Mouse (Mus musculus) right cerebral cortex, postnatal 10 days (tissue): ENCODE data around the gene Fbxo11.

ENCODE experiments used
- DNase-seq, 2 experiments: peaks; one replicate each; pipeline ENCODE4 v3.0.0; 2021; ENCODE audit warnings: low spot score in 2 of 2

The Fbxo11 gene

DNA sequence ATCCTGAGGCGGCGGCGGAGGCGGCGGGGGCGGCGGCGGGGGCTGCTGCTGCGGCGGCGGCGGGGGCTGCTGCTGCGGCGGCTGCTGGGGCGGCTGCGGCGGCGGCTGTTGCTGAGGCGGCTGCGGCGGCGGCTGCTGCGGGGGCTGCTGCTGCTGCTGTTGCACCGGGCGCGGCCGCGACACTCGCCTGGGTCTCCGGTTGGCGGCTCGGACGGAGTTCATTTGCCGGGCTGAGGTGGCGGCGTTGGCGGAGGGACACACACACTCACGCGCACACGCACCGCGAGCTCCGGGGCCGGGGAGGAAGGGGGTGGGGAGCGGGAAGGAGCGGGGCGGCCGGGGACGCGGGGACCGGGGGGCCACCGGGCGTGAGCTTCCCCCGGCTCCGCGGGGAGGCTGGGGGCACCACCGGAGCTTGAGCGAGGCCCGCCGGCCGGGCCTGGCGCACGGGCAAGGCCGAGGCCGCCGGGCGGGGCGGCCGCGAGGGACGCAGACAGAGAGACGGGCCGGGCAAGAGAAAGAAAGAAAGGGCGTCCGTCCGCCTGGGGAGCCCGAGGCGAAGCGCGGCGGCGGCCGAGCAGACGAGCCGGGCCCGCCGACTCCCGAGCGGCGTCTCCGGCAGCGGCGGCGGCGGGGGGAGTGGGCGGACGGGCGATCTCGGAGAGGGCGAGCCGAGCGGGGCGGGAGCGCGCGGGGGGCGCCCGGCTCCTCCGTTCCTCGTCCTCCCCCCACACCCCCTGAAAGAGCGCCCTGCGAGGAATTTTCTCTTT lies at the start of gene Fbxo11:
Fbxo11 (minus strand) TSS at position 261 of the 770 bp plus-strand sequence.
- peak; percentile 72 to 73 for DNase-seq

DNA sequence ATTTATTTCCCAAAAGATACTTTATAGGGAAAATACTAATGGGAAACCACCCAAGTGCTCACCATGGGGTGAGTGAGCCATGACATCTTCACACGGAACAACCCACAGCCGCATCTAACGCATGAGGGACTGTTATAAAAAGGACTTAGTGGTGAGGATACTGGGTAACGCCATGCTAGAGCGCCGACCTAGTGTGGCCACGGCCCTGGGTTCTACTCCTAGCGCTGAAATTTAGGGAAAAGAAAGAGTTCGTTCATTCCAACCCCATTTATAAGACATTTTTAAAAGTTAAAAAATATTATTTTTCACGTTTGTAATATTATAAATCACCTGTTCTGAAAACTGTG lies 48.8 kb upstream of the Fbxo11 start:
- no peak for DNase-seq

DNA sequence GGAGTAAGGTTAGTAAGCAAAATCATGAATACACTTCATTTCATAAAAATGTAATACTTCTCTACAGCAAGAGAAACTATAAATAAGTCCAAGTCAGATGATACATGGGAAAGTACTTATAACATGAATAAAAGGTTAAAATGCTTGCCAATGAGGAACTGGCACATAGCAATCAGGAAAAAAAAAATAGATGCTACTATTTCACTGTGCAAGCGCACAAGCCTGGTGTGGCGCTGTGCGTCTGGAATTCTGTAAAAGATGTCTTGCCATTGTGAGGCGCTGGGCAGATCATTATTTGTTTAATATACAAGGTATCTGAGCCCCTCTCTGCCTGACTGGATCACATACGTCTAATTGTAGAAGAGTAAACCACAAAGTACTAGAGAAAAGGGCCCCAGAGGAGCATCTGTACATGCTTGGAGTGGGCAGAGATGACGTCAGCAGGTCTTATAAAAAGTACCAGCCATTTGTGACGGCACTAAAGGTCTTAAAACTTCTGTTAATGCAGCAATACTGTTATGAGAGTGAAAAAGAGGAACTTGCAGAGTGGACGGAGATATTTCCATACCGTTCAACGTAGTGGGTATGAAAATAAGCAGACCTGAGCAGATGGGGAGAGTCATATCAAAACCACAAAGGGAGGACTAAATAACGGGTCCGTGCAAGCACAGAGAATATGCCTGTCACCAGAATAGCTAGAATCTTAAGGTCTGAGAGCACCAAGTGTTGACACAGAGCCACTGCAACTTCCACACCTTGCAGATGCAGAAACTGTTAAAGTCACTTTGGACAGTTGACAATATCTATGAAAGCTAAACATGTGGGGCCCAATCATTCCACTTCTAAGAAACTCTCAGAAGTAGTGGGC lies 48.2 kb upstream of the Fbxo11 start:
- DNase-seq, result no peak

DNA sequence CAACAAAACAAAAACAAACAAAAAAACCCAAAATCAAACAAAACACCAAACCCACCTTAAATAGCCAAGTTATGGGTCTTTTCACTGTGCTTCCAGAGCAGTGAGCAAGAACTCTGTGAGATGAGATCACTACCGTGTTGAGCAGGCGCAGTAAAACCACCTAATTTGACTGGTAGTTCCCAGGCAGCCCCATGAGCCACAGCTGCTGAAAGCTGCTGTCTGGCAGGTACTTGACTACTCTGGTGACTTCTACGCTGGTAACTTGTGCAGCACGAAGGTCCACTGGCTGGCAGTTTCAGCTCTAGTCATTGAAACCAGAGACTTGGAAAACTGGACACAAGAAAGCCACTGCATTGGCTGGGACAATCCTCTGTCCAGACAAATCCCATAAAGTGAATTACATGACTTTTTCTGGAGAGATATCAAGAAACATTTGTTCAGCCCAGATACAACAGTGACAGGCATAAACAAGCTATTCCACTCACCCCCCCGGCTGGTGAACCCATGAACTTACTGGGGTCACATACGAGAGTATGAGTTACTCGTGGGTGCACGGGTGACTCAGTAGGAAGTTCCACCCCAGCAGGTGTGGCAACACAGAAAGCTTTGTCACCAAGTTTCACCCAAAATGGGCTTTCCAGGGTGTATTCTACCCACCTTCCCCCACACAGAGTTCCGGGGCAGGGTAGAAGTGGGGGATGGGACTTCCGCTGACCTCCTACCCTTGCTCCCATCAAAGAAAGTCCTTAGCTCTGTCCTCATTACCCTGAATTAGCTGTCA lies 47.0 kb upstream of the Fbxo11 start:
- no peak for DNase-seq

DNA sequence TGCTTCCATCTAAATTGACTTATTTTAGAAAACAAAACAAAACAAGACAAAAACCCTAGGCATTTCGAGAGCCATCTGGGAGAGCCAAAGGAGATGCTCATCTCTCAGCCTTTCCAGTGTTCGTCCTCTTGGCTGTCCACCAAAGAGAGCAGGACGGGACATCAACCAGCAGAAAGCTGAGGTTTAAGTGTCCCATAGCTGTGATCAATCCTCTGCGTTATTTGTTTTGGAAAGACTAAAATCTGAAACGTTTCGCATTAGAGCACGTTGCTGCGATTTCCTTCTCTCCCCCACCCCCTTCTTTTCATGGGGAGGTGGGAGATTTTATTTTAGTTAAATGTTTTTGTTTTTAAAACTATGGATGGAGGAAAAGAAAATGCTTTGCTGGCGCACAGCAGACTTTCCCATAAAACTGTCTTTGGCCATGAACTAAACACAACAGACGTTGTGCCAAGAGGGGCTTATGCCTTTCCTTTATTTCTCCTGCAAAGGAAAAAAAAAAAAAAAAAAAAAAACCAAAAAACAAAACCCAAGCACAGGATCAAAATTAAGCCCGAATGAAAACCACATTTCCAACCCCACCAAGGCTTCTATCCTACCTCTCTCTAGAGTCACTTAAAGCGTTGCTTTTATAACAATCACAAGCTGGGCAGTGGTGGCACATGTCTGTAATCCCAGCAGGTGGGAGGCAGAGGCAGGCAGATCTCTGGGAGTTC lies 46.1 kb upstream of the Fbxo11 start:
- DNase-seq, result no peak

DNA sequence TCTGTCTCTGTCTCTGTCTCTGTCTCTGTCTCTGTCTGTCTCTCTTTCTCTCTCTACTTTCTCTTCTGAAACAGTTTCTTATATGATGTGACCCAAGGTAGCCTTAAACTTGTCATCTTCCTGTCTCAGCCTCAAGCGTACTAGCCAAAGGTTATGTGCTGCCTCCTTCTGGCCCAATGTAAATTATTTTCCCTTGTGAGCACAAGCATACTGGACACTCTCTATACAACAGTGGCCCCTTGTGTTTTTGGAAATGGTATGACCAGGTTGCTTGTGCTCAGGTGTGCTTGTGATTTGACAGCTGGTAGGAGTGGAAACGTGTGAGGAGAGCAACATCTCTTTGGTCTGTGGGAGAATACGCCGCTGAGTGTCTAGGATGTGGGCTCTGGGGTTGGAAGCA lies 42.6 kb upstream of the Fbxo11 start:
- DNase-seq, result no peak

DNA sequence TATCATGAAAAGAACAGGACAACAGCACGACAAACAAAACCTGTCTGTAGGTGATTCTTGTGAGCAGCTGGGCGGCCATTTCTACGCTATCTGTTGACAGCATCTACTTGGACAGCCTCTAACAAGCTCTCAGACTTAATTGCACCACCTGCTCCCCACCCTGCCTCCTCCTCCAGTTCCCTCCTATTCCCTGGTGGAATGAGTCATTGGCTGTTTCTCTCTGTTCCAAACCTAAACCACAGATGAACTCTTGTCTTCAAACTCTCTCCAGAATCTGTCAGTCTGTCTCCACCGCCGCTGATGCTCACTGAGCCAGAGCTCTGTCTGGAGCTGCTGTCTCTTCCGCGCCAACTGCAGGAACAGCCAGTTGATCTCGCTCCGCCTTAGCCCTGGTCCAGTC lies 41.3 kb upstream of the Fbxo11 start:
- DNase-seq, result no peak

DNA sequence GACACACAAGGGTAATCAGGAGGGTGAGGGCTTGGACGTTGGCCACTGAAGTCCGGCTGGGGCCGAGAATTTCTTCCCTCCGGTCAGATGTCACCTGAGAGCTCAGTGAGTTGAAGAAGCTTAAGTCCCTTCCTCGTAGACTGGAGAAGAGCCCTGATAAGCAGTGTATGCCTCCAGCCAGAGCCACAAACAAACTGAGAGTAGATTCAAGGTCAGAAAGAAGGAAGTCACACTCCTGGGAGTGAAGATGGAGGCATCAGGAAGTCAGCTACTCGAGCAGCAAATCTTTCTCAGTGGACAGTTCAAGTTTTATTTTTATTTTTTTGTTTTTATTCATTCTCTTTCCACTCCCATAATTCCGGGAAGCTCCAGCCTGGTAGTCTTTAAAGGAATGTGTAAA lies 37.5 kb upstream of the Fbxo11 start:
- DNase-seq, result no peak

DNA sequence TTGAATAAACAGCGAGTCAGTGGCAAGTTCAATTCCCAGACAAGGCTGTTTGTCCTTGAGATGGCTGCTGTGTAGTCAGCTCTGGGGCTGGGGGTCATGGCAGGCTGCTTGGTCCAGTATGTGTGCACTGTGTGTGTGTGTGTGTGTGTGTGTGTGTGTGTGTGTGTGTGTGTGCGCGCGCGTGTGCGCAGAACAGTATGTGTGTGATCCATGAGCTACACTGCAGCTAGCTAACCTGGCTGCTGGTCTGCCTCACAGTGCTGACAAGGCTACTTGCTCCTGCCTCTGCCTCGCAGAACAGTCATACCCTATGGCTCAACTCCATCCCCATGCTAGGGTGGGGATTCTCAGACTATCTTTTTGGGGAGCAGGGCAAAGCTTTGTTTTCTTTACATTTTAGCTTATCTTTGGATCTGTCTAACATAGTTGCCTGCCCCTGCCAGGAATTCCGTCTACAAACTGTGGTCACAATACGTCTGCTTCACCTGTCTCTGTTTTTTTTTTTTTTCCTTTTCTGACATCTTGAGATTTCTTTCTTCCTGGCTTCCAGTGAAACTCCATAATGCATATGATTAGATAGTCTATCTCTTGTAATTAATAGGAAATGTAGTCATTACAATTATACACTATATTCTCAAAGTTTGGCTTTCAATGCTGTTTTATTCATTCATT lies 33.2 kb upstream of the Fbxo11 start:
- no peak for DNase-seq

DNA sequence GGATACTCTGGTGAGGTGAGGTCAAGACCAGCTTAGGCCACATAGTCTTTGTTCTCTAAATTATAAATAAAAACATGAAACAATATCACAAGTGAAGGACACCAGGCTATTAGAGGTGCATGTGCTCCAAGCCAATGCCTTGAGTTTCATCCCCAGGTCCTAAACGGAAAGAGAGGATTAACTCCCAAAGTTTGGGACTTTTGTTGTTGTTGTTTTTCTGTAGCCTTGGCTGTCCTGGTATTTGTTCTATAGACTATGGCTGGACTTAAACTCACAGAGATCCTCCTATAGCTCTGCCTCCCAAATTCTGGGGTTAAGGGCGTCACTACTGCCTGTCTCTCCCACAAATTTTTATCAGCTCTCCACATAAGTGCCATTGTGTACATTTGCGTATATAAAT lies 32.5 kb upstream of the Fbxo11 start:
- DNase-seq, result no peak

DNA sequence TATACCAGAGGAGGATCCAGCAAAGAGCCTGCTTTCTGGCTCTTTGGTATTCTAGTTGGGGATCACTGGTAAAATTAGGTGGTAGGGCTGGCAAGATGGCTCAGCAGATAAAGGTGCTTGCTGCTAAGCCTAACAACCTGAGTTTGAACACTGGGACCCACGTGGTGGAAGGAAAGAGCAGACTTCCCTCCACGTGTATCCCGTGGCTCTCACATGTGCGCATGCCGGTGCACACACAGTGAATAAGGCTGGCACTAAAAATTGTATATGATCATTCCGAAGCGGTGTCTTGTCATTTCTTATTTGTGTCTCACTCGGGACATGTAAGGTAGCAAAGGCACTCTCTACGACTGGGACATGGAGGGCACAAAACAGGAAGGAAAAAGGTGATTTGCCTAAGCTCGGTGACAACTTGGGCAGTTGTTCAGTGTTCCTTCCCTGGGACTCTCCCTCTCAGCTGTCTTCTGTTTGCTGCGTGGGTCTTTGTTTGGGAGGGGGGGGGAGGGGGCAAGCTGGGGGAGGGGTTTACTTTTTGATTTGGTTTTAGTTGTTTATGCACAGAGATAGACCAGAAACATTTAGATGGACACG lies 31.8 kb upstream of the Fbxo11 start:
- DNase-seq, result no peak

DNA sequence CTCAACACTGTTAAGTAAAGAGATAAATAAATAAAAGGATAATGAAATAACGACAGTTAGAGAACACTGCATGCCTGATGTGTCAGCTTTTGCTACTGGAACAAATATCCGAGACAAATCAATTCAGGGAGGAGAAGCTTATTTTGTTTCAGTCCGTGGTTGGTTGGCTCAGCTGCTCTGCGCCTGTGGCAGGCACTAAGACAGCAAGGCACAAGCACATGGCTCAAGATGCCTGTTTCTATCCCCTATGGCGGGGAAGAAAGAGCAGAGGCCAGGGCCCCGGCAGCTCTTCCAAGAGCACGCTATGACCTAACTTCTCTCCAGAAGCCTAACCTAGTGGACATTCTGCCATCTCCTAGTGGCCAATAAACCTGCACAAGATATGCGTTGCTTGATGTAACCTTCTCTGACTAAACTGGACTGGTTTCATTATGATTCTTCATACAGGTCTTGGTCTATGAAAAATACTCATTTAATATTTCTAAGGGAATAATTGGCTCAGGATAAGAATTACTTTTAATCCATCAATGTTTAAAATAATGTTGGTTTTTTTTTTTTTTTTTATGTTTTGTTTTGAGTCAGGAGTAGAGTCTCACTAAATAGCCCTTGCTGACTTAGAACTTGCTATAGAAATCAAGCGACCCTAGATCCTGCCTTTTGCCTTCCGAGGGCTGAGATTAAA lies 30.6 kb upstream of the Fbxo11 start:
- no peak for DNase-seq

DNA sequence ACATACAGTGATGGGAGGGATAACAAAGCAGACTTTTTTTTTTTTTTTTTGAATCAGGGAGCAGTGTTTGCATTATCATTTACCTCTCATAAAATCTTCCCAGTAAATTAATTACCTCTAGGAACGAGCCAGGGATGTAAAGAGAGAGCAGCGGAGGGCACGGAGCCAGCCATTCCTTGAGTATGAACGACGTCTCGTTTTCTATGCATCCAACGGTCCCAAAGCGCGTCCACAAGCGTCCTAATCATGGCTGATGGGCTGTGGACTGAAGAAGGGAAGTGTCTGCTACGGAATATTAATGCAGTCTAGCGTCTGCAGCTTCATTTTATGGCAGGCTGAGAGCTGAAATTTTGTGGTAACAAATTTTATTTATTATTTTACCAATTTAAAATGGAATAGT lies 29.2 kb upstream of the Fbxo11 start:
- DNase-seq, result no peak

DNA sequence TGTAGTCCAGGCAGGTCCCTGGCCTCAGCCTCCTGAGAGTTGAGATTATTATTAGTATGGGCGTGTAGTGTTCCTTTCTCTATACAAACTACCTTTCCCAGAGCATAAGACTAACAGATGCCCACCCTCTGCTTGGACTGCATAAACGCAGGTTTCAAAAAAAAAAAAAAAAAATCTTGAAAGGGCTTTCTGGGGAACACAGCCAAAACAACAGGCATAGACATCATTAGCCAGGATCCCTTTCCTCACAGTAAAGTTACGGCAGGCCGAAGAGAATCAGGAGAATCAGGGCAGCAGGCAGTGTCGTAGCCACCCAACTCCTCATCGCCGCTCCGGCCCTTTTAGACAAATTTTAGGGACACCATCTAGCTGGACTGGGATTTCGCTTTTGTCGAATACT lies 28.7 kb upstream of the Fbxo11 start:
- no peak for DNase-seq

DNA sequence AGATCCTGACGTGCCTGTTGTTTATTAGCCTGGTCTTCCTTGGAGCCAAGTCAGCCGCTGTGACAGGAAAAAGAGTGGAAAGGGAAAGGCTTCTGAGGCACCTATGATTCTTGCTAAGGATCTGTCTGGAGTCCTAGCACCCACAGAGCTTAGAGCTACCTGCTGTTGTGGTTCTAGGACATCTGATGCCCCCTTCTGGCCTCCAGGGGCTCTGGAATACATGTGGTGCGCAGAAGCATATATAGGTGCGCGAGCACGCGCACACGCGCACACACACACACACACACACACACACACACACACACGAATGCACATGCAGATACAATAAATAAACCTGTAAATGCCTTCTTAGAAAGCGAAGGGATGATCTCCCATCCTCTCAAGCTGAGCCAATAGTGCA lies 20.9 kb upstream of the Fbxo11 start:
- no peak for DNase-seq

DNA sequence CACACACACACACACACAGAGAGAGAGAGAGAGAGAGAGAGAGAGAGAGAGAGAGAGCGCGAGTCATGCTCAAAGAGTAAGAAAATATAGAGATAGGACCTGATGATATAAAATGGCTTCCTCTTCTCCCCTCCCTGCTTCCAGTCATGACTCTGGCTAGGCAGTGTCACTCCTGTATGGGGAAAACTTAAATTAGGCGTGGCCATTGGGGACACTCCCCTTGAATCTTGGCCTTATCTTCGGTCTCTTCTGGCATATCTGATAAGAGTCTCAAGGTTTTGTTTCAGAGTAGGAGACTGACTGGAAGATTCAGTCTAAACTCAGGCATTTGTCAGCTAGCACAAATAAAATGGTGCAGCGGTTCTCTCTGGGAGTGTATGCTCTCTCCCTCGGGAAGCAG lies 16.4 kb upstream of the Fbxo11 start:
- DNase-seq, result no peak

DNA sequence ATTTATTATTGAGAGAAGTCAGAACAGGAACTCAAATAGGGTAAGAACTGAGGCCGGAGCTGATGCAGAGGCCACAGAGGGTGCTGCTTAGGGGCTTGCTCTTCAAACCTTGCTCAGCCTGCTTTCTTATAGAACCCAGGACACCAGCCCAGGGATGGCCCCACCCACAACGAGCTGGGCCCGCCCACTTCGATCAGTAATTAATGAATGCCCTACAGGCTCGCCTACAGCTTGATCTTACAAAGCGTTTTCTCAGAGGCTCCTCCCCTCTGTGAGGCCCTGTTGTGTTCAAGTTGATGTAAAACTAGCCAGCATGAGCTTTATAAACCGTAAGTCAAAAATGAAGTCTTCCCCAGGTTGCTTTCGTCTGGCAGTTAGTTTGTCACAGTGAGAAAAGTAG lies 14.7 kb upstream of the Fbxo11 start:
- DNase-seq, result no peak

DNA sequence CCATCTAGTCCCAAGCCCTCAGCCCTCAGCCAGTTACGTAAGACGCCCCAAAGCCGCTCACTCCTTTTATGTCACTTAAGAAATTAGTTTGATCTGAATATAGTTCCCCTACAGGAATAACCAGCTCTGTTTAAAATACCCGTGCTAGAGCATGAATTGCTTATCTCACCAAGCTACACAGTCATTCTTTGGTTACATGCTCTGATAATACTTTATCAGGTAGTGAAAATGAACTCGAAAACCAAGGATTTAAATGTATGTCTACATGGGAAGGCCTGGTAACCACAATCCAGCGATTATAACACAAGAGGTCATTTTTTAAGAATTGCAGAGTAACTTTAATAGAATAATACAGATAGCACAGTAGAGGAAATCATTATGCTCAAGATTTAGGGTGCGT lies 7.0 kb upstream of the Fbxo11 start:
- DNase-seq, result no peak

DNA sequence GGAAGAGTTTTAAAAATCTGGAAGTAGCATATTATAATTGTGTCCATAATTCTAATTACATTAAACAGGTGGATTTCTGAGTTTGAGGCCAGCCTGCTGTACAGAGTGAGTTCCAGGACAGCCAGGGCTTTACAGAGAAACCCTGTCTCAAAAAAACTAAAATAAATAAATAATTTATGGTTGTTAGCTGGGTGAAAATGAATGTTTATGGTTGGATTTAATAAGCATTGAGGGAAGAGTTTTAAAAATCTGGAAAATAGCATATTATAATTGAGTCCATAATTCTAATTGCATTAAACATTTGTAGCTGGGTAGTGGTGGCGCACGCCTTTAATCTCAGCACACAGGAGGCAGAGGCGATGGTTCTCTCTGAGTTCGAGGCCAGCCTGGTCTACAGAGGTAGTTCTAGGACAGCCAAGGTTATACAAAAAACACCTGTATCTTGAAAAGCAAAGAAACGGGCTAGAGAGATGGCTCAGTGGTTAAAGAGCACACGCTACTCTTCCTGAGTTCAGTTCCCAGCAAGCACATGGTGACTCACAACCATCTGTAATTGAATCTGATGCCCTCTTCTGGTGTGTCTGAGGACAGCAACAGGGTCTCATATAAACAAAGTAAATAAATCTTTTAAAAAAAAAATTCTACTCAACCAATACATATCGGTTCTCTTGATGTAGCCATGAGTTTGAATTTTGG lies 3.1 kb upstream of the Fbxo11 start:
- no peak for DNase-seq
